In the genomic region with DNA sequence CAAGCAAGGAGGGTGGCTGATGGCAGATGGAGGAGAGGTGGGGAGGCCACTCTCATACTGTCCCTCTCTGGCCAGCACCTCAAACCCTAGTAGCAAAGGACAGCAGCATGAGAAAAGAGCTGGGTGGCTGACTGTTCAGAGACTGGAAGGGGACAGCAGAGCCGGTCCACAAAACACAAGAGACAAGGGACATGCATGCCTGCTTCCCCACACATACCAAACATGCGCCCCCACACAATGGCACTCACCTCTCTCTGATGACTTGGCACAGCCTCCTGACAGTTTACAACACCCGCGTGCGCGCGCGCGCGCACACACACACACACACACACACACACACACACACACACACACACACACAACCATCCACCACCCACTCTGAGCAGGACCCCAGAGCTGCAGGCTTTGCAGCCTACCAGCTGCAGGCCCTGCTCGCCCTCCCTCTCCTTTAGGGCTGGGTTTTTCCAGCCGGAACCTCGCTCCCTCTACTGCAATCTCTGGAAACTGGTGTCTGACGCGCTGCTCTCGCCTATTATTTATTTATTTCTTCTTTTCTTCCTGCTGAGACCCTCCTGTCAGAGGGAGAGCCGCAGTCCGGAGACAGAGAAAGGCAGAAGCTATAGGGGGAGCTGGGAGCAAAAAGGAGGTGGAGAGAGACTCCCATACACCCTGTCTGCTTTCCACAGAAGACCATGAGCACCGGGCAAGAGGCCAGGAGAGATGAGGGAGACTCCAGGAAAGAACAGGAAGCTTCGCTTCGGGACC, we compare ENCODE assay signal across 9 mouse cellular contexts. TPM values are rescaled to one million over a fixed set of nuclear protein-coding genes. Genes with fewer than 3 reads are reported as not detected.
DNase-seq lines count a peak whose midpoint lies in the region; ATAC-seq and TF ChIP-seq lines count a peak whose summit lies in the region.
"Had no signal": no experiment of that assay in that cellular context is flagged by ENCODE, and none has a peak within 500 bp of the region (broad histone marks: within the 10 kb centered on the region; RNA-seq: fewer than 3 reads in every experiment).

No protein-coding gene starts in this region.

- DNase-seq in left cerebral cortex, adult 2 months (ENCODE audit: extremely low spot score in 1 of 2, low spot score in 2 of 2): peak; percentile 36 to 47
- no peak for DNase-seq in left cerebral cortex, adult 8-10 months (ENCODE audit: low spot score in 2 of 2)
- peak; percentile 22 for DNase-seq in embryo, embryonic 9.5 days (ENCODE audit: extremely low spot score)
- DNase-seq in left cerebral cortex, postnatal 14 days (ENCODE audit: low spot score in 2 of 2): peak; percentile 32 to 66
- peak; percentile 75 for DNase-seq in midbrain, embryonic 14.5 days
- DNase-seq in testis, postnatal 10 days (ENCODE audit: low spot score): peak; percentile 84
- no peak for DNase-seq in thymus, postnatal 10 days (ENCODE audit: low spot score in 2 of 2)

- H3K36me3 ChIP-seq in hindbrain, embryonic 12.5 days: no peaks in the 10 kb centered on the region
- H3K36me3 ChIP-seq in midbrain, embryonic 14.5 days (ENCODE audit: control insufficient read depth, insufficient read depth, low read length): no peaks in the 10 kb centered on the region

- peak overlapping the region; percentile 37 for H3K4me3 ChIP-seq in left cerebral cortex, adult 2 months
- peak overlapping the region; percentile 6; the same call in 1 of the 2 replicates for H3K4me3 ChIP-seq in hindbrain, embryonic 12.5 days
- H3K4me3 ChIP-seq in midbrain, embryonic 14.5 days (replicated peaks; ENCODE audit: low read depth, low read length): peak overlapping the region; percentile 24

- peaks cover 12% of the 10 kb centered on the region for H3K4me1 ChIP-seq in hindbrain, embryonic 12.5 days
- no peaks in the 10 kb centered on the region for H3K4me1 ChIP-seq in midbrain, embryonic 14.5 days (ENCODE audit: control insufficient read depth, insufficient read depth, low read length)

- TF ChIP-seq CTCF in left cerebral cortex, adult 2 months (IDR thresholded peaks at IDR 0.05): no peak

- peak overlapping the region; percentile 69 for H3K27ac ChIP-seq in left cerebral cortex, adult 2 months
- peak overlapping the region; percentile 60; the same call in 1 of the 2 replicates for H3K27ac ChIP-seq in hindbrain, embryonic 12.5 days
- peak overlapping the region; percentile 79 for H3K27ac ChIP-seq in midbrain, embryonic 14.5 days (replicated peaks; ENCODE audit: low read depth, low read length)

- H3K4me2 ChIP-seq in hindbrain, embryonic 12.5 days (replicated peaks): peak overlapping the region; percentile 33
- peak overlapping the region; percentile 47 for H3K4me2 ChIP-seq in midbrain, embryonic 14.5 days (ENCODE audit: low read length)

- 40% methylated on average over 20 of the region's 21 CpGs for WGBS in hindbrain, embryonic 12.5 days
- WGBS in midbrain, embryonic 14.5 days: 34% methylated on average over 21 of the region's 21 CpGs

- H3K27me3 ChIP-seq in hindbrain, embryonic 12.5 days: no peaks in the 10 kb centered on the region
- no peaks in the 10 kb centered on the region for H3K27me3 ChIP-seq in midbrain, embryonic 14.5 days (ENCODE audit: control insufficient read depth, insufficient read depth, low read length)

- intact Hi-C loops in left cerebral cortex, adult 2 months (cut with DNase I): no loop called here
- intact Hi-C loops in left cerebral cortex, postnatal 14 days (cut with DNase I): loop anchor here (10.0 kb wide), 1 partner anchor 175 kb away; no protein-coding TSS in a partner anchor

- H3K9ac ChIP-seq in hindbrain, embryonic 12.5 days: peak overlapping the region; percentile 5; the same call in 1 of the 2 replicates
- peak overlapping the region; percentile 42 for H3K9ac ChIP-seq in midbrain, embryonic 14.5 days (replicated peaks; ENCODE audit: low read length)

- peak; percentile 74 for ATAC-seq in hindbrain, embryonic 12.5 days (ENCODE audit: low FRiP score)
- ATAC-seq in midbrain, embryonic 14.5 days (ENCODE audit: low FRiP score, low TSS enrichment): peak; percentile 85

- H3K9me3 ChIP-seq in hindbrain, embryonic 12.5 days (replicated peaks): no peaks in the 10 kb centered on the region
- H3K9me3 ChIP-seq in midbrain, embryonic 14.5 days (ENCODE audit: control insufficient read depth, low read length): no peaks in the 10 kb centered on the region

RNA-seq across cellular contexts. Expression of a gene that starts 0.5 kb away (rescaled TPM):
- 10 to 100 TPM; 12.7 to 13.7 TPM for total RNA-seq in left cerebral cortex, adult 2 months (2021)
- 10 to 100 TPM; 11.6 to 14.2 (median 11.9) TPM for total RNA-seq in left cerebral cortex, adult 8-10 months (2022)
- 4.1 and 5.6 TPM in 2 replicates for polyA plus RNA-seq in hindbrain, embryonic 12.5 days (2016; fragmentation: Nextera tagmentation; extraction: Ambion mirVana)
- 1 to 10 TPM; 7.8 to 8.0 TPM for total RNA-seq in left cerebral cortex, postnatal 14 days (2021)
- 8.8 and 10.1 TPM in 2 replicates for polyA plus RNA-seq in midbrain, embryonic 14.5 days (2014; fragmentation: Nextera tagmentation; extraction: Ambion mirVana)
- total RNA-seq: hematopoietic stem cell, adult 5-6 weeks had no signal

RNA-seq across cellular contexts. Expression of a gene that starts 24.3 kb away (rescaled TPM):
- not detected for total RNA-seq in left cerebral cortex, adult 2 months (2021)
- not detected for total RNA-seq in left cerebral cortex, adult 8-10 months (2022)
- not detected in 2 replicates for polyA plus RNA-seq in hindbrain, embryonic 12.5 days (2016; fragmentation: Nextera tagmentation; extraction: Ambion mirVana)
- total RNA-seq in left cerebral cortex, postnatal 14 days (2021): not detected
- not detected in 2 replicates for polyA plus RNA-seq in midbrain, embryonic 14.5 days (2014; fragmentation: Nextera tagmentation; extraction: Ambion mirVana)
- total RNA-seq: hematopoietic stem cell, adult 5-6 weeks had no signal

RNA-seq across cellular contexts. Expression of a gene that starts 24.3 kb away (rescaled TPM):
- 1 to 10 TPM in 1 of 2 experiments, under 1 TPM in 1; 0.79 to 1.1 TPM for total RNA-seq in left cerebral cortex, adult 2 months (2021)
- total RNA-seq in left cerebral cortex, adult 8-10 months (2022): 1 to 10 TPM; 1.6 to 2.3 (median 1.9) TPM
- polyA plus RNA-seq in hindbrain, embryonic 12.5 days (2016; fragmentation: Nextera tagmentation; extraction: Ambion mirVana): 0.65 and 0.76 TPM in 2 replicates
- total RNA-seq in left cerebral cortex, postnatal 14 days (2021): under 1 TPM in 1 of 2 experiments, not detected in 1; 0.63 TPM
- 0.59 and 1.0 TPM in 2 replicates for polyA plus RNA-seq in midbrain, embryonic 14.5 days (2014; fragmentation: Nextera tagmentation; extraction: Ambion mirVana)
- total RNA-seq: hematopoietic stem cell, adult 5-6 weeks had no signal

RNA-seq across cellular contexts. Expression of a gene that starts 25.1 kb away (rescaled TPM):
- 10 to 100 TPM; 34.8 to 36.0 TPM for total RNA-seq in left cerebral cortex, adult 2 months (2021)
- 10 to 100 TPM; 25.7 to 34.9 (median 29.0) TPM for total RNA-seq in left cerebral cortex, adult 8-10 months (2022)
- 33.4 and 37.7 TPM in 2 replicates for polyA plus RNA-seq in hindbrain, embryonic 12.5 days (2016; fragmentation: Nextera tagmentation; extraction: Ambion mirVana)
- 10 to 100 TPM; 17.5 to 24.4 TPM for total RNA-seq in left cerebral cortex, postnatal 14 days (2021)
- 42.1 and 43.3 TPM in 2 replicates for polyA plus RNA-seq in midbrain, embryonic 14.5 days (2014; fragmentation: Nextera tagmentation; extraction: Ambion mirVana)

RNA-seq across cellular contexts. Expression of a gene that starts 36.8 kb away (rescaled TPM):
- 1 to 10 TPM; 1.1 to 2.1 TPM for total RNA-seq in left cerebral cortex, adult 2 months (2021)
- total RNA-seq in left cerebral cortex, adult 8-10 months (2022): 1 to 10 TPM in 3 of 4 experiments, under 1 TPM in 1; 0.81 to 1.8 (median 1.7) TPM
- 36.1 and 40.3 TPM in 2 replicates for polyA plus RNA-seq in hindbrain, embryonic 12.5 days (2016; fragmentation: Nextera tagmentation; extraction: Ambion mirVana)
- 1 to 10 TPM; 2.0 to 2.1 TPM for total RNA-seq in left cerebral cortex, postnatal 14 days (2021)
- 5.5 and 9.8 TPM in 2 replicates for polyA plus RNA-seq in midbrain, embryonic 14.5 days (2014; fragmentation: Nextera tagmentation; extraction: Ambion mirVana)

Comparison
In these comparisons a context has a peak if more than half of its experiments do, and no peak if none do; other contexts are left out.
1. DNase-seq: peak in left cerebral cortex, adult 2 months (2 of 2), embryo, embryonic 9.5 days (single experiment), left cerebral cortex, postnatal 14 days (2 of 2), midbrain, embryonic 14.5 days (single experiment) and testis, postnatal 10 days (single experiment); none in left cerebral cortex, adult 8-10 months (0 of 2) and thymus, postnatal 10 days (0 of 2).
2. Peak in every context shown above with its lines, with median percentiles within 50 percentile points of each other: H3K27ac ChIP-seq and H3K4me3 ChIP-seq.